Mouse (Mus musculus): ENCODE measurements around the gene Kdm5b.
"Not testable (repeated sequence)": the region's sequence is repeated elsewhere in the genome, so short reads cannot be mapped to it uniquely, and the experiment has no call there.

Kdm5b gene

GRCm38 (mm10) chr1:134559976-134560375 lies at the start of gene Kdm5b:
Gene Kdm5b (plus strand): TSS chr1:134560171.
- peak; percentile 60 for DNase-seq (ENCODE audit: low spot score)

DNA sequence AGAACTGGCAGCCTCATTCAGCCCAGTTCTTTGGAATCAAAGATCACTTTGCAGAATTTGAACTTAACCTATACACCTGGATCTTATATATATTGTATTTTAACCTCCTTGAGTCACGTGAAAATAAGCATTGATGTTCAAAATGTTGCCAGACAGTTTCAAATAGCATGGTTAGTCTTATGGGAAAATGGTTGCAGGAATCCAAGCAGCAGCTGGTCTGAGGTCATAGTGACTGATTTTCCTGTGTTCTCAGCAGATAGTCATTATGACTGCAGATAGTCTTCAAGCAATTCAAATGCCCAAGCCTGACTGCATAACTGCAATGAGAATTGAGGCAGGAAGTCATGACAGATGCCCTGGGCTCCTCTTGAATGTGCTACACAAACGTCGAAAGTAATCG lies 47.8 kb upstream of the Kdm5b start:
- no peak for DNase-seq (ENCODE audit: low spot score)

- no peak for DNase-seq (ENCODE audit: low spot score)
Measured at GRCm38 (mm10) chr1:134512584-134512983, 47.4 kb upstream of the Kdm5b start.

- DNase-seq (ENCODE audit: low spot score) = no peak
Measured at GRCm38 (mm10) chr1:134513312-134513860, 46.6 kb upstream of the Kdm5b start.

- no peak for DNase-seq (ENCODE audit: low spot score)
Measured at GRCm38 (mm10) chr1:134513876-134514590, 45.9 kb upstream of the Kdm5b start.

DNA sequence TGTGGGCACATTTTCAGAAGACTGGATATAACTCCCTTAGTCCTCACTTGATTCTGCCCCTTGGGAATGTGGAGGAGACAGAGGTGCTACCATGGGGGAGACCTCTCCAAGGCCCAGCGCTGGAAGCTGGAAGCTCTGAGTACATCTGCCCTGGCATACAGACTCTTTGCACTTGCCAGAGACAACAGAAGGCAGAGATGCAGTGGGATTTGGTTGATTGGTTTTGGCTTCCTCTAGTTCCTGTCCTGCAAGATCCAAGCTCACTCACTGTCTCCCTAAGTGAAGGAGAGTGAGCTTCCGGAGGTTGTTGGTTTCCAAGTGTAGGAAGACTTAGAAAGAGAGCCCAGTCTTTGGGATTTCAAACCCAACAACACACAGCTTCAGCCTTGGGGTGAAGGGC lies 44.1 kb upstream of the Kdm5b start:
- DNase-seq (ENCODE audit: low spot score) = no peak

- no peak for DNase-seq (ENCODE audit: low spot score)
Measured at GRCm38 (mm10) chr1:134516491-134517198, 43.3 kb upstream of the Kdm5b start.

DNA sequence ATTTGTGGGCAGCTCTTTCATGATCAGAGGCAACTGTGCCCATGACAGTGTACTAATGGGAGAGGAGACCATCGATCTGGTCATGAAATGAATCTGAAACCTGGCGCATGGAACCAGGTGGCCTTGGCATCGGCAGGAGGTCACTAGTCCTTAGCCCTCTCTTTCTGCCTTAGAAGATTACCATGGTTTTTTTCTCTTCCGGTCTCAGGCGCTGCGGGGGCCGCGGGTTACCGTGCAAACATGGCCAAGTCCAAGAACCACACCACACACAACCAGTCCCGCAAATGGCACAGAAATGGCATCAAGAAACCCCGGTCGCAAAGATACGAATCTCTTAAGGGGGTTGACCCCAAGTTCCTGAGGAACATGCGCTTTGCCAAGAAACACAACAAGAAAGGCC lies 42.1 kb upstream of the Kdm5b start:
- not testable (repeated sequence) for DNase-seq (ENCODE audit: low spot score)

DNA sequence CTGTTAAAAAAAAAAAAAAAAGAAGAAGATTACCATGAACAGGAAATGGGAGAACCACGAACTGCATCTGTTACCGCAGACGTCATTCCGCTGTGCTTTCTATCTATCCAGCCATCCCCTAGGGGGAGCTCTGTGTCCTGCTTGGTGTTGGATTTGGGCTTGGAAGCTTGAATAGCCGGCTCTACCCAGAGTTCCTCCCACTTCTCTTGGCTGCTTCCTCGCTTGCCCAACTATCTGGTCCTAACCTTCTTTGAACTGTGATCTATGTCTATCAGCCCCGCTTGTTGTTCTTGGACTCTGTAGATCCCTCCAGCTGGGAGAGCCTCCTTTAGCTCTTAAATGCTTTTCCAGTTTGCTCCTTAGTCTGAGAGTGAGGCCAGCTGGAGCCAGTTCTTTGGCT lies 41.3 kb upstream of the Kdm5b start:
- DNase-seq (ENCODE audit: low spot score) = peak; percentile 87

DNA sequence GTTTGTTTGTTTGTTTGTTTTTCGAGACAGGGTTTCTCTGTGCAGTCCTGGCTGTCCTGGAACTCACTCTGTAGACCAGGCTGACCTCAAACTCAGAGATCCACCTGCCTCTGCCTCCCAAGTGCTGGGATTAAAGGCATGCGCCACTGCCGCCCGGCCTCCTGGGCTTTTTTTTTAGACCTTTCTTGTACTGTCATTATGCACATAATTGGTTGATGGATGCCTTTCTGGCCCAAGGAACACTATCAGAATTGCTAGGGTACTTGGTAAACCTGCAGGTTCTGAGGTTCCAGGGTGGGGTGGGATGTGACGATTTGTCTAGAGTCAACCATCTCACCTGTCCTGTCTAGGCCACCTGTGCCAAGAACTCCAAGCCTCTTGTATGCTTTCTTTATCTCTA lies 40.8 kb upstream of the Kdm5b start:
- not testable (repeated sequence) for DNase-seq (ENCODE audit: low spot score)

- no peak for DNase-seq (ENCODE audit: low spot score)
Measured at GRCm38 (mm10) chr1:134520001-134520721, 39.8 kb upstream of the Kdm5b start.

GRCm38 (mm10) chr1:134521163-134521562 lies 38.8 kb upstream of the Kdm5b start:
- DNase-seq (ENCODE audit: low spot score) = no peak

- DNase-seq (ENCODE audit: low spot score) = no peak
Measured at GRCm38 (mm10) chr1:134522325-134522724, 37.6 kb upstream of the Kdm5b start.

- no peak for DNase-seq (ENCODE audit: low spot score)
Measured at GRCm38 (mm10) chr1:134524424-134524823, 35.5 kb upstream of the Kdm5b start.

DNA sequence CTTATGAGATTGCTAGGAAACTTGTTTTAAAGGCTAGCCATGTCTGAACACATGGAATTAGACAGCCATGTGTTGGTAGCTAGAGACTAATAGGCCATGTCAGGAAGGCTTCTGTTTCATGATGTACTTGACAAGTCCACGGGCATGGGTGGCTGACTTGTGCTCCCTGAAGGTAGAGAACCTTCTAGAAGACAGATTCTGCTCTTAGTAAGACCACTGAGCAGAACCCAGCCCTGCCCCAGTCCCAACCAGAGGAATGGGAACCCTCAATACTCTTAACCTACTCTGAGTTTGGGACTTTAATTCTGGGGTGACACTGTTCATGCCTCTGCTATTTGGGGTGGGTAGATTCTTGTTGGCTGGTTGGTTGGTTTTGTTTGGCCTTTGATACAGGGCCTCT lies 35.0 kb upstream of the Kdm5b start:
- DNase-seq (ENCODE audit: low spot score) = no peak

GRCm38 (mm10) chr1:134526752-134527151 lies 33.2 kb upstream of the Kdm5b start:
- DNase-seq (ENCODE audit: low spot score) = no peak

DNA sequence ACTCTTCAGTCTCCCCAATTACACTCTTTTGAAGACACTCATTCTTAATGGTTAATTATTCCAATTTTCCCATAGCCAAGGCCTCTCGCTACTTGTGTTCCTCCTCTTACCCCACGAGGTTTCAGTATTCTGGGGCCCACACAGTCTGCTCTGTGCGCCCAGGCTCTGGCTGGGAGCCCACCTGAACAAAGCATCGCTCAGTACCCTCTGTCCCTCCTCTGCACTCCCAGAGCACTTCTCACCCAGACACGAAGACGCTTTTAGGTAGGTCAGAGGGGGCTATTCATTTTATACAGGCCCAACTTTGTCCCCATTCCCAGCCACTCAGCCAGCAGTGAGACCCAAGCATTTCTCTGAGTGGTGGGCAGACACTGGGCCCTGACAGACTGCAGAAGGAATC lies 29.4 kb upstream of the Kdm5b start:
- no peak for DNase-seq (ENCODE audit: low spot score)

DNA sequence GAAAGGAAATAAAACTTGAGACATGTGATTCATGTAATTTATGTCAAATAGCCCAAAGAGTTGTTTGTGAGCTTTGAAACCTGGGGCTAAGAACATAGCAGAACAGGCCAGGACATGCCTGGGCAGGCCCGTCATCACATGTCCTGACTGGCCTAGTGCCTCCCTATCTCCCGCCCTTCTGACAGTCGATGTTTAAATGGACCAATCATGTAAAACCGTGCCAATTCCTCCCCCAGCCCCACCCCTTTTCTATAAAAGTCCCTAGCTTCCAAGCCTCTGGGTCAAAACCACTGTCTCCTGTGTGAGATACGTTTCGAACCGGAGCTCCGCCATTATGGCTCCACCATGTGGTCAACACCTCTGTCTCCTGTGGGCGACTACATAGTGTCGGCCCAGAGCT lies 26.3 kb upstream of the Kdm5b start:
- not testable (repeated sequence) for DNase-seq (ENCODE audit: low spot score)

DNA sequence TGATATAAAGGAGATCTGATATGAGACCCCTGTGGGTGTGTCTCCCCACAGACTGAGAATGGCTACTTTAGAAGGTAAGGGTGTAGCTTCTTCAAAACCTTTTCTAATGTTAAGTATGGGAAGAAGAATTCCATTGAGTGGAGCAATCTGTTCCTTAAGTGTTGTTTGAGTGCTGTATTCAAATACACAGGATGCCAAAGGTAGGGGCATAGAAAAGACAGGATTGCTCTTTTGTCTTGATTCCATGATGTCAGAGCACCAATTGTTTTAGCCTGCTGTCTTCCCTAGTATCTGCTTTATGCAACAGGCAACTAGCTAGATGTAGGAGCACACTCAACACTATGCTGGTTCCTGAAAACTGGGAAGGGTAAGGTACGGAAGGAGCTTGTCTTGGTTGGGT lies 24.9 kb upstream of the Kdm5b start:
- DNase-seq (ENCODE audit: low spot score) = no peak

DNA sequence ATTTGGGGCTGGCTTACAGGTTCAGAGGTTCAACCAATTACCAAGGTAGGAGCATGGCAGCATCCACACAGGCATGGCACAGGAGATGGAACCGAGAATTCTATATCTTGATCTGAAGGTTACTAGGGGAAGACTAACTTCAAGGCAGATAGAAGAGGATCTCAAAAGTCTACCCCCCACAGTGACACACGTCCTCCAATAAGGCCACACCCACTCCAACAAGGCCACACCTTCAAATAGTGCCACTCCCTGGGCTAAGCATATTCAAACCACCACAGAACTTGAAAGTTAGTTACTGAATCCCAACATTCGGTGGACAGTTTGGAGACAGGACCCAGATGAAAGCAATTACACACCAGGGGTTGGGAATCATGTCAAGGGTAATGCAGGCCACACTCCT lies 24.5 kb upstream of the Kdm5b start:
- DNase-seq (ENCODE audit: low spot score) = no peak

DNA sequence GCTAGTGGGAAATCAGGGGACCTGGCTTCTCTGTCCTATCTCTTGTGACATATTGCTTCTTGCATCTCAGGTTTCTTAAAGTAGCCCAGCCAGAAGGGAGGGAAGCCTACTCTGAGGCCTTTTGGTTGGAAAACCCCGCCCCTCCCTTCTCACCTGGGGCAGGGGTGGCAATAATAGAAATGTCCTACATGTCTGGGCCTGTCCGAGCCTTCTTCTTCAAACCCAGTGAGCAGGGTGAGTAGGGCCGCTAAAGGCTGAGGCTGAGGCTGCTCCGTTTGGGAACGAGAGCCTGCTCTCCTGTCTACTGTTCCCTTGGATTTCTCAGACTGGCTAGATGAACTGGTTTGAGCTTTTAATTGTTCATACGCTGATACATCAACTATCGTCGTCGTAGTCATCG lies 19.4 kb upstream of the Kdm5b start:
- no peak for DNase-seq (ENCODE audit: low spot score)

GRCm38 (mm10) chr1:134548231-134548630 lies 11.7 kb upstream of the Kdm5b start:
- DNase-seq (ENCODE audit: low spot score) = no peak

DNA sequence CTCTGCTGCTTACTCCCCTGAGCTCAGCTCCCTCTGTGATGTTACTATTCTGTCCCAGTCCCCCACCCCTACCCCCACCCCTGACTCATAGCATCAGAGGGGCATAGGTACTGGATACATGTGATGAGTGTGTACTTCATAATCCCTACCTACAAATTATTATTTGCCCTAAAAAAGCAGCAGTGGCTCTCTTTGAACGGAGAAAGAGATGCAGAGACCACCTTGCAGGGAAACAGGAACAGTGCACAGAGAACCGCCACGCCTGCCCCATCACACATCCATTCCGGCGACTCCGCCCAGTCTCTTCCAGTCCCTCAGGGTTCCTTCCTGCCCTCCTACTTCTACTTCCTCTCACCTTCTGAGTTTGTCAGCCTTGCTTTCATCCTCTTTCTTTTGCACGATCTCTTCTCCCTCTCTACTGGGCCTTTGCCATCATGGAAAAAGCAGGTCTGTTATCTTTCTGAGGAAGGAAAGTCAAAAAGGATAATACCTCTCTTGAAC lies 10.3 kb upstream of the Kdm5b start, which contains the start of gene Mgat4e:
TSS of gene Mgat4e (minus strand) at position 51 of the 501 bp plus-strand sequence.
- DNase-seq (ENCODE audit: low spot score) = no peak

Data from layer of hippocampus, adult 9-10 months (tissue).